Mouse (Mus musculus): Measurements from ENCODE around the gene Herc2.

The Herc2 gene

GRCm38 (mm10) chr7:56066136-56066535 is 16.1 kb downstream of the Herc2 start:
- in situ Hi-C loops (cut with MseI, MboI), result no loop called here

- in situ Hi-C loops (cut with MseI, MboI), result no loop called here
Measured at GRCm38 (mm10) chr7:56066634-56067033, 16.6 kb downstream of the Herc2 start.

GRCm38 (mm10) chr7:56071724-56072123 is 21.7 kb downstream of the Herc2 start:
- in situ Hi-C loops (cut with MseI, MboI), result no loop called here

- in situ Hi-C loops (cut with MseI, MboI), result no loop called here
Measured at GRCm38 (mm10) chr7:56083034-56083433, 33.0 kb downstream of the Herc2 start.

- in situ Hi-C loops (cut with MseI, MboI), result no loop called here
Measured at GRCm38 (mm10) chr7:56089097-56089496, 39.1 kb downstream of the Herc2 start.

GRCm38 (mm10) chr7:56091445-56091844 is 41.4 kb downstream of the Herc2 start:
- in situ Hi-C loops (cut with MseI, MboI), result no loop called here

GRCm38 (mm10) chr7:56102293-56102847 is 52.4 kb downstream of the Herc2 start:
- in situ Hi-C loops (cut with MseI, MboI), result no loop called here

- in situ Hi-C loops (cut with MseI, MboI), result no loop called here
Measured at GRCm38 (mm10) chr7:56112999-56113398, 63.0 kb downstream of the Herc2 start.

GRCm38 (mm10) chr7:56114148-56114547 is 64.2 kb downstream of the Herc2 start:
- in situ Hi-C loops (cut with MseI, MboI), result no loop called here

GRCm38 (mm10) chr7:56120968-56121367 is 71.0 kb downstream of the Herc2 start:
- in situ Hi-C loops (cut with MseI, MboI), result no loop called here

GRCm38 (mm10) chr7:56121425-56121824 is 71.4 kb downstream of the Herc2 start:
- in situ Hi-C loops (cut with MseI, MboI), result no loop called here

GRCm38 (mm10) chr7:56128080-56128479 is 78.1 kb downstream of the Herc2 start:
- in situ Hi-C loops (cut with MseI, MboI), result no loop called here

GRCm38 (mm10) chr7:56129577-56129976 is 79.6 kb downstream of the Herc2 start:
- in situ Hi-C loops (cut with MseI, MboI), result no loop called here

GRCm38 (mm10) chr7:56131548-56131947 is 81.6 kb downstream of the Herc2 start:
- in situ Hi-C loops (cut with MseI, MboI), result no loop called here

GRCm38 (mm10) chr7:56138706-56139105 is 88.7 kb downstream of the Herc2 start:
- in situ Hi-C loops (cut with MseI, MboI), result no loop called here

GRCm38 (mm10) chr7:56146424-56146823 is 96.4 kb downstream of the Herc2 start:
- in situ Hi-C loops (cut with MseI, MboI), result no loop called here

GRCm38 (mm10) chr7:56148925-56149324 is 98.9 kb downstream of the Herc2 start:
- in situ Hi-C loops (cut with MseI, MboI), result no loop called here

- in situ Hi-C loops (cut with MseI, MboI), result no loop called here
Measured at GRCm38 (mm10) chr7:56151885-56152676, 102.1 kb downstream of the Herc2 start.

- in situ Hi-C loops (cut with MseI, MboI), result no loop called here
Measured at GRCm38 (mm10) chr7:56153161-56153560, 103.2 kb downstream of the Herc2 start.

- in situ Hi-C loops (cut with MseI, MboI), result no loop called here
Measured at GRCm38 (mm10) chr7:56153625-56154024, 103.6 kb downstream of the Herc2 start.

GRCm38 (mm10) chr7:56163316-56163715 is 113.3 kb downstream of the Herc2 start:
- in situ Hi-C loops (cut with MseI, MboI), result no loop called here

- in situ Hi-C loops (cut with MseI, MboI), result no loop called here
Measured at GRCm38 (mm10) chr7:56168713-56169112, 118.7 kb downstream of the Herc2 start.

- in situ Hi-C loops (cut with MseI, MboI), result no loop called here
Measured at GRCm38 (mm10) chr7:56177371-56177770, 127.4 kb downstream of the Herc2 start.
